Mouse (Mus musculus) heart, adult 2 months (tissue): ENCODE measurements around the gene Gm42420.

Experiments
- CTCF ChIP-seq: fragments of 200-600 bp; IDR thresholded peaks from 2 replicates; pipeline ENCODE4 v1.8.1; 2022; ENCODE audit warnings: antibody characterized with exemption, mild to moderate bottlenecking, moderate library complexity
- EP300 ChIP-seq: fragments of 200-500 bp; IDR thresholded peaks from 2 replicates; pipeline ENCODE4 v1.6.1; 2011; ENCODE audit warnings: low read depth, low read length, control low read depth; ENCODE audit not compliant: insufficient read depth
- POLR2A ChIP-seq: fragments of 200-500 bp; IDR thresholded peaks from 2 replicates; pipeline ENCODE4 v1.6.1; 2011; ENCODE audit warnings: mild to moderate bottlenecking, low read depth, low read length, control low read depth; ENCODE audit not compliant: insufficient read depth

- TF ChIP-seq CTCF (no peak), POLR2A (no peak), EP300 (no peak)
Observed at GRCm38 (mm10) chr6:39585517-39585916, at the start of gene Gm42420.
